Mouse (Mus musculus) adrenal gland, adult 8-10 months (tissue): ENCODE measurements around the gene Dnajb14. TPM values are rescaled to one million over a fixed set of nuclear protein-coding genes. Genes with fewer than 3 reads are reported as not detected.
"Not testable (repeated sequence)": the region's sequence is repeated elsewhere in the genome, so short reads cannot be mapped to it uniquely, and the experiment has no call there.

ENCODE experiments used
- DNase-seq: peaks from one replicate; pipeline ENCODE4 v3.0.0; 2022
- total RNA-seq, 4 experiments: library from RNA; stranded (reverse); gene quantifications; 2 replicates each; pipeline ENCODE4 v1.2.4; 2022

Dnajb14 gene
- total RNA-seq, 4 experiments from 2014 or later, result 21.1 to 29.1 (median 27.3) TPM

GRCm38 (mm10) chr3:137918172-137918931, 50.9 kb downstream of the Dnajb14 start, which contains the start of gene Lamtor3:
TSS of gene Lamtor3 (plus strand) at chr3:137918506.
- DNase-seq, result peak; percentile 84

- no peak for DNase-seq
These were observed 51.4 kb downstream of the Dnajb14 start for GRCm38 (mm10) chr3:137918932-137919311.

GRCm38 (mm10) chr3:137919398-137919797, 51.9 kb downstream of the Dnajb14 start:
- DNase-seq, result no peak

- no peak for DNase-seq
These were observed 53.1 kb downstream of the Dnajb14 start for GRCm38 (mm10) chr3:137920594-137920993.

- no peak for DNase-seq
These were observed 59.5 kb downstream of the Dnajb14 start for GRCm38 (mm10) chr3:137927010-137927409.

- DNase-seq, result no peak
These were observed 62.5 kb downstream of the Dnajb14 start for GRCm38 (mm10) chr3:137929940-137930339.

GRCm38 (mm10) chr3:137932748-137933147, 65.3 kb downstream of the Dnajb14 start:
- DNase-seq, result no peak

GRCm38 (mm10) chr3:137933986-137934385, 66.5 kb downstream of the Dnajb14 start:
- DNase-seq, result no peak

GRCm38 (mm10) chr3:137935570-137936525, 68.4 kb downstream of the Dnajb14 start:
- no peak for DNase-seq

GRCm38 (mm10) chr3:137936541-137936940, 69.1 kb downstream of the Dnajb14 start:
- DNase-seq, result no peak

- peak; percentile 55 for DNase-seq
These were observed 71.1 kb downstream of the Dnajb14 start for GRCm38 (mm10) chr3:137938608-137939007.

GRCm38 (mm10) chr3:137940757-137941156, 73.3 kb downstream of the Dnajb14 start:
- DNase-seq, result peak; percentile 75

GRCm38 (mm10) chr3:137941555-137941954, 74.1 kb downstream of the Dnajb14 start:
- no peak for DNase-seq

GRCm38 (mm10) chr3:137942098-137942622, 74.7 kb downstream of the Dnajb14 start:
- DNase-seq, result no peak

GRCm38 (mm10) chr3:137943737-137944154, 76.3 kb downstream of the Dnajb14 start:
- no peak for DNase-seq

- no peak for DNase-seq
These were observed 79.4 kb downstream of the Dnajb14 start for GRCm38 (mm10) chr3:137946827-137947226.

GRCm38 (mm10) chr3:137947525-137947924, 80.0 kb downstream of the Dnajb14 start:
- DNase-seq, result no peak

- DNase-seq, result no peak
These were observed 82.9 kb downstream of the Dnajb14 start for GRCm38 (mm10) chr3:137950191-137950885.

- DNase-seq, result not testable (repeated sequence)
These were observed 83.8 kb downstream of the Dnajb14 start for GRCm38 (mm10) chr3:137951302-137951701.

GRCm38 (mm10) chr3:137951819-137952218, 84.3 kb downstream of the Dnajb14 start:
- DNase-seq, result no peak

- DNase-seq, result peak; percentile 67
These were observed 84.9 kb downstream of the Dnajb14 start for GRCm38 (mm10) chr3:137952225-137952913.
